Mouse (Mus musculus) megakaryocyte, embryonic 14.5 days (primary cell): ENCODE data around the gene Asb4.

Experiments used
- FLI1 ChIP-seq: IDR thresholded peaks from 2 replicates; pipeline ENCODE4 v1.6.1; 2012; ENCODE audit warnings: low read length, inconsistent platforms, mixed read lengths
- GATA1 ChIP-seq: IDR thresholded peaks from 3 replicates; pipeline ENCODE4 v1.6.1; 2012; ENCODE audit warnings: mixed read lengths, low read length, inconsistent platforms, borderline replicate concordance

DNA sequence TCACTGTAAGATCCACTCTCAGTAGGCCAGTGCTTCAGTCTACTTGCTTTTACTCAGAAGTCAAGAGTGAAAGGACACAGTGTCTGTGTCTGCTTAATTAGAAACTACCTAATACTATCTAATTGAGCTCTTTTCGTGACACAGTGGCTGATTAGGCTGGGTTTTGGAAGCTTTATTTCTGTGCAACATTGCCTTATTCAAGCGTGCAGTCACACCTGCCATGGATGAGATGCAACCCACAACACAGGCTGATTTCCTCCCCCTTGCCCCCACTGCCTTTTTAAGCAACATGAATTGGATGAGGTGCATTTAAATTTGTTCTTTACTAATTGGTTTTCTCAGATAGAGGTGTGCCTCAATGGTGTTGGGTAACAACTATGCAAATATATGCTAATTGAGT, 50.7 kb downstream of the Asb4 start:
- TF ChIP-seq GATA1 (no peak), FLI1 (no peak)
